Mouse (Mus musculus) heart, embryonic 16.5 days (tissue): Measurements from ENCODE around the gene Ccdc60. TPM values are rescaled to one million over a fixed set of nuclear protein-coding genes. Genes with fewer than 3 reads are reported as not detected.

Source experiments
- ATAC-seq: fragments of 200-750 bp; cut with Nextera tagmentation; replicated peaks from 2 replicates; pipeline ENCODE4 v1.8.0; 2017; ENCODE audit warnings: moderate number of reproducible peaks; ENCODE audit not compliant: insufficient read depth, low FRiP score; ENCODE audit errors: extremely low read depth
- H3K27ac ChIP-seq: fragments of 300-500 bp; sonication (generic); 2 replicates; pipeline ENCODE4 v1.5.1; 2014; ENCODE audit warnings: mild to moderate bottlenecking, low read length, control low read depth, moderate library complexity
- H3K27me3 ChIP-seq: fragments of 300-500 bp; sonication (generic); 2 replicates; pipeline ENCODE4 v1.6.1; 2014; ENCODE audit warnings: low read length, mixed read lengths; ENCODE audit not compliant: control insufficient read depth, insufficient read depth
- H3K36me3 ChIP-seq: fragments of 300-500 bp; sonication (generic); 2 replicates; pipeline ENCODE4 v1.6.1; 2014; ENCODE audit not compliant: control insufficient read depth, insufficient read depth
- H3K4me1 ChIP-seq: fragments of 300-500 bp; sonication (generic); 2 replicates; pipeline ENCODE4 v1.6.1; 2014; ENCODE audit warnings: low read length, mixed read lengths; ENCODE audit not compliant: control insufficient read depth, insufficient read depth
- H3K4me2 ChIP-seq: fragments of 300-500 bp; sonication (generic); 2 replicates; pipeline ENCODE4 v1.6.1; 2014; ENCODE audit warnings: low read depth, mild to moderate bottlenecking, control low read depth, low read length
- H3K4me3 ChIP-seq: fragments of 300-500 bp; sonication (generic); 2 replicates; pipeline ENCODE4 v1.5.1; 2014; ENCODE audit warnings: mild to moderate bottlenecking, control low read depth, low read length
- H3K9ac ChIP-seq: fragments of 300-500 bp; sonication (generic); 2 replicates; pipeline ENCODE4 v1.6.1; 2014; ENCODE audit warnings: low read length, control low read depth
- H3K9me3 ChIP-seq: fragments of 300-500 bp; sonication (generic); replicated peaks from 2 replicates; pipeline ENCODE4 v1.6.1; 2016; ENCODE audit warnings: low read length; ENCODE audit not compliant: control insufficient read depth
- WGBS: fragments of 180-500 bp; shearing (Covaris S2); extraction: QIAGEN DNeasy Blood & Tissue Kit; methylation state at CpG from one replicate; pipeline ENCODE4 v1.1.7; 2014; 5-methylcytosine and 5-hydroxymethylcytosine counted together
- polyA plus RNA-seq: library from polyadenylated mRNA; unstranded; fragments of >200 nt; fragmentation: Nextera tagmentation; extraction: Ambion mirVana; gene quantifications from 2 replicates; pipeline ENCODE4 v1.2.1, GENCODE M21; 2015

Ccdc60 gene
- polyA plus RNA-seq, 1 experiment from 2014 or later, result 0.35 TPM

DNA sequence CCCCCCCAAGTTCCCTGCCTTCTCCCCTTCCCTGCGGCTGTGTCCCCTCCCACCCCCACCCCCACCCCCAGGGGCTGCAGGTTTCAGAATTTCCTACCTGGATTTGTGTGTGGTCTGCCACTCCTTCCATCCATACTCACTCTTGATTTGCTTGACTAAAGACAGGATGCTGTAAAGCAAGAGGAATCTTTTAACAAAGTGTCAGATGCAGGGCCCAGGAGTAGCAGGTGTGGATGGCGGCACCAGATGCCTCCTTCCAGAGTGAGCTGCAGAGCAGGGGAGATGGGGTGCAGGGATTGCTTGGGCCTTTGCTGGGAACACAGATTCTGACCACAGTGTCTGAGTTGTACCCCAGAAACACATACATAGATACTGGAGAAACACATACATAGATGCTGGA, 148.1 kb downstream of the Ccdc60 start:
- Histone ChIP-seq H3K27ac (no peak overlapping the region), H3K36me3 (no peaks in the 10 kb centered on the region), H3K4me1 (no peaks in the 10 kb centered on the region), H3K4me2 (no peak overlapping the region), H3K9ac (no peak overlapping the region), H3K9me3 (no peaks in the 10 kb centered on the region), H3K27me3 (peaks cover 3% of the 10 kb centered on the region), H3K4me3 (no peak overlapping the region)
- no peak for ATAC-seq
- WGBS, result 50% methylated on average over 1 of the region's 2 CpGs

DNA sequence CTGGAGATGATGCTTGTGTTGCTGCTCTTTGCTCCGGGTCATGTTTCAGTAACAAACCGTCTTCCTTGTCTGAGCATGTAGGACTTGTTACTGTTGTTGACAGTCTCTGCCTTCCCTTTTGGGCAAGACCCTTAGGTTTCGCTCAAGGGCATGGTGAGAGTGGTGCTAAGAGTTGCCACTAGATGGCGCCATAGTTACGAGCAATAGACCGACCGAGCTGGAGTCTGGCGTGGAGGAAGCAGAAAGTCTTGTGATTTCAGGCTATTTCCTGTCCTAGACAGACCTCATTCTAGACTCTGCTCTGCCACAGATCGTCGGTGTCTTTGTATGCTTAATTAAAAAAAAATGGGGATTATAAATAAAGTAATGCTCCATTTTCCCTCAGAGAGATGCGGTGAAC, 165.4 kb downstream of the Ccdc60 start:
- H3K27ac ChIP-seq, result no peak overlapping the region
- H3K36me3 ChIP-seq, result no peaks in the 10 kb centered on the region
- H3K4me3 ChIP-seq, result no peak overlapping the region
- WGBS, result 8% methylated on average over 11 of the region's 11 CpGs
- H3K4me2 ChIP-seq, result no peak overlapping the region
- no peak overlapping the region for H3K9ac ChIP-seq
- no peaks in the 10 kb centered on the region for H3K9me3 ChIP-seq
- ATAC-seq, result no peak
- H3K27me3 ChIP-seq, result no peaks in the 10 kb centered on the region; the same call in 1 of the 2 replicates
- no peaks in the 10 kb centered on the region for H3K4me1 ChIP-seq

- H3K4me1 ChIP-seq, result no peaks in the 10 kb centered on the region
- no peak overlapping the region for H3K27ac ChIP-seq
- no peaks in the 10 kb centered on the region for H3K27me3 ChIP-seq
- H3K36me3 ChIP-seq, result no peaks in the 10 kb centered on the region
- no peak overlapping the region for H3K4me2 ChIP-seq
- H3K9ac ChIP-seq, result no peak overlapping the region
- ATAC-seq, result no peak
- no peaks in the 10 kb centered on the region for H3K9me3 ChIP-seq
- 42% methylated on average over 9 of the region's 9 CpGs for WGBS
- no peak overlapping the region for H3K4me3 ChIP-seq
These were observed 172.2 kb downstream of the Ccdc60 start for GRCm38 (mm10) chr5:116116567-116116966.

GRCm38 (mm10) chr5:116116110-116116509, 172.7 kb downstream of the Ccdc60 start:
- H3K27ac ChIP-seq, result no peak overlapping the region
- no peak for ATAC-seq
- 42% methylated on average over 4 of the region's 4 CpGs for WGBS
- H3K9me3 ChIP-seq, result no peaks in the 10 kb centered on the region
- H3K36me3 ChIP-seq, result no peaks in the 10 kb centered on the region
- no peak overlapping the region for H3K9ac ChIP-seq
- no peaks in the 10 kb centered on the region for H3K27me3 ChIP-seq
- H3K4me3 ChIP-seq, result no peak overlapping the region
- no peak overlapping the region for H3K4me2 ChIP-seq
- H3K4me1 ChIP-seq, result no peaks in the 10 kb centered on the region

- Histone ChIP-seq H3K9ac (no peak overlapping the region), H3K36me3 (no peaks in the 10 kb centered on the region), H3K9me3 (no peaks in the 10 kb centered on the region), H3K4me2 (no peak overlapping the region), H3K4me3 (no peak overlapping the region), H3K27me3 (no peaks in the 10 kb centered on the region), H3K27ac (no peak overlapping the region), H3K4me1 (no peaks in the 10 kb centered on the region)
- 69% methylated on average over 14 of the region's 14 CpGs for WGBS
- ATAC-seq, result no peak
These were observed 173.5 kb downstream of the Ccdc60 start for GRCm38 (mm10) chr5:116115071-116115834.

- ATAC-seq, result no peak
- Histone ChIP-seq H3K27ac (no peak overlapping the region), H3K4me1 (no peaks in the 10 kb centered on the region), H3K4me3 (no peak overlapping the region), H3K9ac (no peak overlapping the region), H3K36me3 (no peaks in the 10 kb centered on the region), H3K9me3 (no peaks in the 10 kb centered on the region), H3K4me2 (no peak overlapping the region), H3K27me3 (no peaks in the 10 kb centered on the region)
- 84% methylated on average over 10 of the region's 10 CpGs for WGBS
These were observed 180.1 kb downstream of the Ccdc60 start for GRCm38 (mm10) chr5:116108651-116109050.

DNA sequence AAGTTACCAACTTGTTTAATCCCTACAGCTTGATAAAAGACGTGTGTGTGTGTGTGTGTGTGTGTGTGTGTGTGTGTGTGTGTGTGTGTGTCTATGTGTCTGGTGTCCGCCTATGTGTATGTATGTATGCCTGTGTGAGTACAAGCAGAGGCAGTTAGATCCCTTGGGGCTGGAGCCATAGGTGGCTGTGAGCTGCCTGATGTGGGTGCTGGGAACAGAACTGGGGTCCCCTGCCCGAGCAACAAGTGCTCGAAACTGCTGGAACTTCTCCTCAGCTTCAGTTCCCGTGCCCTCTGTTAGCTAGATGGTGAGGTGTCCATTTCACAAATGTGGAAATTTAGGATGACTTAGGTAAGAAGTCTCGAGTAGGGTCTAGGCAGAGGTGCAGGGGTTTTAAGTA, 204.6 kb downstream of the Ccdc60 start:
- Histone ChIP-seq H3K4me1 (no peaks in the 10 kb centered on the region), H3K4me3 (no peak overlapping the region), H3K4me2 (no peak overlapping the region), H3K27ac (no peak overlapping the region), H3K9ac (no peak overlapping the region), H3K36me3 (no peaks in the 10 kb centered on the region), H3K27me3 (peaks cover 26% of the 10 kb centered on the region), H3K9me3 (0 out of 2 replicates have a peak, but pooled peaks cover 3% of the 10 kb centered on the region)
- no peak for ATAC-seq
- 76% methylated on average over 6 of the region's 6 CpGs for WGBS

DNA sequence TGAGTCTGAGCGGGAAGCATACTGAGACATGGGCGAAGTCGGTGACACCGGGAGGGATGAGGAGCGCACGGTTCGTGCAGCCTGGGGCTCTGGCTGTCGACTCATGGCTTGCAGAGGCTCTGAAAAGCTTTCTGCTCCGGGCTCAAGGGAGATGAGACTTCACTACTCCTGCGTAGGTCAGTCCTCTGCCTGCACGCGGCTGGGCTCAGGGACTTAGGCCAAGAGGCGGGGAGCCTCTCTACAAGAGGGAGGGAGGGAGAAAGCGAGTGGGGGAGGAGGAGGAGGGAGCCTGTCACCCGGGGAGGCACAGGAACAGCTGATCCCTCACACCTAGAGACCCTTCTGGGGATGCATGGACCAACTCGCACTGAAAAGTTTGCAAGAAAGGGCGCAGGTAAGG, 205.7 kb downstream of the Ccdc60 start, which contains the start of gene Tmem233:
Tmem233 (minus strand) TSS at position 164 of the 400 bp plus-strand sequence.
- Histone ChIP-seq H3K9ac (no peak within 1 kb of the TSS), H3K4me3 (no peak within 1 kb of the TSS), H3K36me3 (no peaks in the 10 kb centered on the region), H3K4me2 (no peak within 1 kb of the TSS), H3K27ac (no peak within 1 kb of the TSS), H3K9me3 (no peaks in the 10 kb centered on the region), H3K27me3 (peaks cover 26% of the 10 kb centered on the region), H3K4me1 (no peaks in the 10 kb centered on the region)
- no peak for ATAC-seq
- WGBS, result 12% methylated on average over 17 of the region's 17 CpGs

GRCm38 (mm10) chr5:116082241-116082900, 206.4 kb downstream of the Ccdc60 start:
- Histone ChIP-seq H3K27ac (no peak overlapping the region), H3K27me3 (peaks cover 26% of the 10 kb centered on the region), H3K4me3 (no peak overlapping the region), H3K36me3 (no peaks in the 10 kb centered on the region), H3K4me2 (no peak overlapping the region), H3K9me3 (no peaks in the 10 kb centered on the region), H3K9ac (no peak overlapping the region), H3K4me1 (no peaks in the 10 kb centered on the region)
- 27% methylated on average over 17 of the region's 17 CpGs for WGBS
- ATAC-seq, result no peak
